Mouse (Mus musculus) left cerebral cortex, adult 11 months (tissue): ENCODE results near the gene Gm17631.
"Not testable (repeated sequence)": the region's sequence is repeated elsewhere in the genome, so short reads cannot be mapped to it uniquely, and the experiment has no call there.

Source experiments
- DNase-seq: peaks from one replicate; pipeline ENCODE4 v3.0.0; 2022; ENCODE audit warnings: low spot score

The Gm17631 gene

GRCm38 (mm10) chr6:129862349-129862748 lies at the start of gene Gm17631:
Gene Gm17631, plus strand, starts transcription at chr6:129862649.
- not testable (repeated sequence) for DNase-seq

- no peak for DNase-seq
Observed at GRCm38 (mm10) chr6:129817731-129818130, 44.7 kb upstream of the Gm17631 start.

GRCm38 (mm10) chr6:129824004-129824403 lies 38.4 kb upstream of the Gm17631 start:
- DNase-seq, result no peak

GRCm38 (mm10) chr6:129825559-129825958 lies 36.9 kb upstream of the Gm17631 start:
- no peak for DNase-seq

GRCm38 (mm10) chr6:129876549-129876948 lies 14.1 kb downstream of the Gm17631 start, which contains the start of gene Klra17:
Gene Klra17, minus strand, starts transcription at chr6:129876672.
- no peak for DNase-seq

GRCm38 (mm10) chr6:129882525-129882924 lies 20.1 kb downstream of the Gm17631 start:
- no peak for DNase-seq
